Mouse (Mus musculus) G1E (cell line): ENCODE results near the gene Clcf1.

ENCODE experiments used
- CTCF ChIP-seq: IDR thresholded peaks from 2 replicates; pipeline ENCODE4 v1.5.1; 2012; ENCODE audit warnings: low read depth, low read length, inconsistent platforms, mixed read lengths
- GATA1 ChIP-seq: IDR thresholded peaks from 2 replicates; pipeline ENCODE4 v1.6.1; 2012; ENCODE audit warnings: borderline replicate concordance, low read length, inconsistent platforms, mixed read lengths

GRCm38 (mm10) chr19:4166678-4167476 lies 47.2 kb upstream of the Clcf1 start:
- TF ChIP-seq CTCF = no peak
- no peak for TF ChIP-seq GATA1
